Mouse (Mus musculus) heart, embryonic 15.5 days (tissue): ENCODE data around the gene Mff. TPM values are rescaled to one million over a fixed set of nuclear protein-coding genes. Genes with fewer than 3 reads are reported as not detected.

Experiments
- ATAC-seq: fragments of 200-750 bp; cut with Nextera tagmentation; replicated peaks from 2 replicates; pipeline ENCODE4 v1.8.0; 2017; ENCODE audit warnings: low read depth, moderate TSS enrichment; ENCODE audit not compliant: insufficient number of reproducible peaks, insufficient read depth, low FRiP score
- H3K27ac ChIP-seq: fragments of 300-500 bp; sonication (generic); 2 replicates; pipeline ENCODE4 v1.5.1; 2015; ENCODE audit warnings: mild to moderate bottlenecking, inconsistent platforms
- H3K27me3 ChIP-seq: fragments of 300-500 bp; sonication (generic); 2 replicates; pipeline ENCODE4 v1.6.1; 2015; ENCODE audit warnings: inconsistent platforms
- H3K36me3 ChIP-seq: fragments of 300-500 bp; sonication (generic); 2 replicates; pipeline ENCODE4 v1.6.1; 2015; ENCODE audit warnings: mild to moderate bottlenecking, inconsistent platforms
- H3K4me1 ChIP-seq: fragments of 300-500 bp; sonication (generic); replicated peaks from 2 replicates; pipeline ENCODE4 v1.6.1; 2015; ENCODE audit warnings: inconsistent platforms
- H3K4me2 ChIP-seq: fragments of 300-500 bp; sonication (generic); 2 replicates; pipeline ENCODE4 v1.6.1; 2015; ENCODE audit warnings: inconsistent platforms, mild to moderate bottlenecking, moderate library complexity
- H3K4me3 ChIP-seq: fragments of 300-500 bp; sonication (generic); 2 replicates; pipeline ENCODE4 v1.5.1; 2015; ENCODE audit warnings: mild to moderate bottlenecking, inconsistent platforms
- H3K9ac ChIP-seq: fragments of 300-500 bp; sonication (generic); 2 replicates; pipeline ENCODE4 v1.6.1; 2015; ENCODE audit warnings: mild to moderate bottlenecking, inconsistent platforms
- H3K9me3 ChIP-seq: fragments of 300-500 bp; sonication (generic); replicated peaks from 2 replicates; pipeline ENCODE4 v1.6.1; 2016; ENCODE audit warnings: inconsistent platforms
- WGBS: fragments of 180-500 bp; shearing (Covaris S2); methylation state at CpG from one replicate; pipeline ENCODE4 v1.1.7; 2015; ENCODE audit warnings: mixed read lengths; 5-methylcytosine and 5-hydroxymethylcytosine counted together
- polyA plus RNA-seq: library from polyadenylated mRNA; unstranded; fragments of >200 nt; fragmentation: Nextera tagmentation; extraction: Ambion mirVana; gene quantifications from 2 replicates; pipeline ENCODE4 v1.2.1, GENCODE M21; 2015

Gene Mff
- polyA plus RNA-seq, 1 experiment from 2014 or later = 234 TPM

DNA sequence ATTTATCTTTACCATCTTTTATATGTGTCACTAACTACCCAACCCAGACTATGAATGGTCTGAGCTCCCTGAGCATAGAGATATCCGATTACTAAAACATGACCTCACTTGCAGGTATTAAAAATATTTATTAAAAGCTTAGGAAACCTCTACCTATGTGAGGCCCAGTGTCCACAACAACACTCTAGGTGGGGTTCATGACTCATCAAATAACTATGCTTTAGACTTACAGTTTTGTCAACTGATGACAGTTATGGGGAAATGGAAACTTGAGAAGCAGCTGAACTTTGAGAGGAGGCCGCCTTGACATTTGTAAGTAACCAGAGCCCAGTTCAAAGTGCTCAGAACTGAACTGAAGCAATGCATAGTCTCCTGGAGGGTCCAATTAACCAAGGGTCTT, 70.5 kb downstream of the Mff start:
- no peak overlapping the region for H3K4me3 ChIP-seq
- H3K4me1 ChIP-seq = no peaks in the 10 kb centered on the region
- 0 out of 2 replicates have a peak, but pooled peaks have one; percentile 45 for ATAC-seq
- no peaks in the 10 kb centered on the region for H3K36me3 ChIP-seq
- no peak overlapping the region for H3K4me2 ChIP-seq
- 63% methylated on average over 2 of the region's 2 CpGs for WGBS
- H3K27me3 ChIP-seq = no peaks in the 10 kb centered on the region
- H3K9ac ChIP-seq = no peak overlapping the region
- H3K9me3 ChIP-seq = no peaks in the 10 kb centered on the region
- peak overlapping the region; percentile 32 for H3K27ac ChIP-seq

DNA sequence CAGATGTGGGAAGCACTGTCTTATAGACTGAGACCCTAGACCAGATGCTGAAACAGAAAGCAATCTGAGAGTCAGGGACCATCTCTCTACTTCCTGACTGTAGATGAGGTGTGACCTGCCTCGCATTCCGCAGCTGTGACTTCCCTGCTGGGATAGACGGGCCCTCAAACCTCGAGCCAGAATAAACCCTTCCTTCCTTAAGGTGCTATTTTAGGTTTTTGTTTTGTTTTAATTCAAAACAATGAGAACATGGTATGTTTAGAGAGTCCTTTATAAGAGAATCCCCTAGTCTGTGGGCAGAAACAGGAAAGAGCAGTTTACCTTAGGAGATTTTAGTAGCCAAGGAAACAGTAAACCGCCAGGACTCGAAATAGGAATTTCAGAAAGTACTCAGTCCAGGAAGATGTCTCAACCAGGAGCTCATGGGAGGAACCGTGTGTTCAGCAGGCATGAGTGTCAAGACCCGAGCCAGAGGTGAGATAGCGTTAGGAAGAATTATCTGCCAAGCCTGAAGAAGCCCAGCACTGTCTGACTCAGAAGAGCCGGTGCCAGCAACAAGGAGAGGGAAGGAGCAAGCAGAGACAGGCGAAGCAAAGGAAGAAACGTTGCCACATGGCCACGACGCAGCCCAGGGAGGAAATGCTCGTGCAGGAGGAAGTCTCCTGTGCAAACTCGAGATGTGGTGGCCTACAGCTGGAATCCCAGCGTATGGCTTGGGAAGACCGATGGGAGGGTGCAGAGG, 71.2 kb downstream of the Mff start:
- H3K9me3 ChIP-seq = no peaks in the 10 kb centered on the region
- no peak overlapping the region for H3K4me3 ChIP-seq
- H3K36me3 ChIP-seq = no peaks in the 10 kb centered on the region
- H3K4me1 ChIP-seq = no peaks in the 10 kb centered on the region
- WGBS = 43% methylated on average over 18 of the region's 18 CpGs
- no peak for ATAC-seq
- no peak overlapping the region for H3K9ac ChIP-seq
- H3K27me3 ChIP-seq = no peaks in the 10 kb centered on the region
- H3K27ac ChIP-seq = peak overlapping the region; percentile 32
- H3K4me2 ChIP-seq = no peak overlapping the region

DNA sequence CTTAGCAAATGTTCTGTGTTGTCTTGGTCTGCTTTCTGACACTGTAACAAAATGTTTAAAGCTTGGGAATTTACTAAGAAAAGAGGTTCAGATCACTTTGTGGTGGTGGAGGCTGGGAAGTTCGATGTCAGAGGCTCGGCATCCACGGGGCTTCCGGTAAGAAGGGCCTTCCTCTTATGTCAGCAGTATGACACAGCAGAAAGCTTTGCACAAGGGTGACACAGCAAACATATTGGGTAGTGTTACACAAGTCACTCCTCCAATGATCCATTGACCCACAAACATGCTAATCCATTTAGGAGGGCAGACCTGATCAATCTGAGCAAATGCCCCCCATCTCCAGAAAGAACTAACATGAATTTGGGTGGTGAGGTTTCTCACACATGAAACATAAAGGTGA, 72.4 kb downstream of the Mff start:
- no peak for ATAC-seq
- 88% methylated on average over 4 of the region's 4 CpGs for WGBS

DNA sequence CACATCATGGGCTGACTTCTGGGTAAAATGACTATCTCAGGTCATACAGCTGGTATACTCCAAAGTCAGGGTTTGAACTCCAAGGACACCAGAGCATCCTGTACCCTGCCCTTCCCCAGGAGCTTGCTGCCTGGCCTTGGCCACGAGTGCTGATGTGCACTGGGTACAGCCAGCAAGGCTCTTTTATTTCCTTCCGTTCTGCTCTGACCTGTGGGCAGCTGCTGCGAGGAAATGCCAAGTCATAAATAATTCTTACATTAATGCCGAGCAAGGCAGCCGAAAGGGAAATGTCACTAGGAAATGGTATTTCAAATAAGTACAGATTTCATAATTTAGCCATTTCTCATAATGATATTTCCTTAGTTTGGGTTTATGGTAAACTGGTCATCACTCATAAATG, 73.6 kb downstream of the Mff start:
- H3K36me3 ChIP-seq = no peaks in the 10 kb centered on the region
- ATAC-seq = no peak
- 68% methylated on average over 5 of the region's 5 CpGs for WGBS

More for the DNA sequence above, 72.4 kb downstream of the Mff start:
- no peak overlapping the region for H3K4me3 ChIP-seq
- H3K36me3 ChIP-seq = no peaks in the 10 kb centered on the region
- H3K9me3 ChIP-seq = no peaks in the 10 kb centered on the region
- H3K9ac ChIP-seq = no peak overlapping the region
- no peak overlapping the region for H3K27ac ChIP-seq
- no peak overlapping the region for H3K4me2 ChIP-seq
- H3K27me3 ChIP-seq = no peaks in the 10 kb centered on the region
- no peaks in the 10 kb centered on the region for H3K4me1 ChIP-seq

DNA sequence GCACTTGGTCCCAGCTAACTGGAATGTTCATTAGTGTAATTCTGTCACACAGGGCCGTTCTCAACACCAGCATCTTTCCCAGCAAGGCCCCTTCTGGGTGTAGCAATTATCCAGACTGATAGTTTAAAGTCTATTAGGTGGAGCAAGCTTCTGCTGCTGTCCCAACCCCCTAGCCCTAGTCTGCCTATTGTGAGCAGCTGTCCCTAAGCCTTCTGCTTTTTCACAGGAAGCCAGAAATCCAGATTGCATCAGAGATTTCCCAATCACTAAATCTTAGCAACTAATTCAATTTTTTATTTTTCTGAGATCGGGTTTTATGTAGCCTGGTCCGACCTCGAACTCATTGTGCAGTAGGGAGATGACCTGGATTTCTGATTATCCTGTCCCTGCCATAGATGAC, 74.2 kb downstream of the Mff start:
- Histone ChIP-seq H3K9ac (no peak overlapping the region), H3K4me1 (peaks cover under 1% of the 10 kb centered on the region; the same call in 1 of the 2 replicates), H3K27me3 (no peaks in the 10 kb centered on the region), H3K4me2 (no peak overlapping the region), H3K4me3 (no peak overlapping the region), H3K36me3 (no peaks in the 10 kb centered on the region), H3K9me3 (no peaks in the 10 kb centered on the region), H3K27ac (no peak overlapping the region)
- no peak; the same call in 1 of the 2 replicates for ATAC-seq
- 77% methylated on average over 4 of the region's 4 CpGs for WGBS

More for the DNA sequence above, 73.6 kb downstream of the Mff start:
- H3K27me3 ChIP-seq = no peaks in the 10 kb centered on the region
- H3K4me1 ChIP-seq = no peaks in the 10 kb centered on the region
- H3K4me3 ChIP-seq = no peak overlapping the region
- H3K9me3 ChIP-seq = no peaks in the 10 kb centered on the region
- no peak overlapping the region for H3K4me2 ChIP-seq
- H3K27ac ChIP-seq = no peak overlapping the region
- H3K9ac ChIP-seq = no peak overlapping the region

DNA sequence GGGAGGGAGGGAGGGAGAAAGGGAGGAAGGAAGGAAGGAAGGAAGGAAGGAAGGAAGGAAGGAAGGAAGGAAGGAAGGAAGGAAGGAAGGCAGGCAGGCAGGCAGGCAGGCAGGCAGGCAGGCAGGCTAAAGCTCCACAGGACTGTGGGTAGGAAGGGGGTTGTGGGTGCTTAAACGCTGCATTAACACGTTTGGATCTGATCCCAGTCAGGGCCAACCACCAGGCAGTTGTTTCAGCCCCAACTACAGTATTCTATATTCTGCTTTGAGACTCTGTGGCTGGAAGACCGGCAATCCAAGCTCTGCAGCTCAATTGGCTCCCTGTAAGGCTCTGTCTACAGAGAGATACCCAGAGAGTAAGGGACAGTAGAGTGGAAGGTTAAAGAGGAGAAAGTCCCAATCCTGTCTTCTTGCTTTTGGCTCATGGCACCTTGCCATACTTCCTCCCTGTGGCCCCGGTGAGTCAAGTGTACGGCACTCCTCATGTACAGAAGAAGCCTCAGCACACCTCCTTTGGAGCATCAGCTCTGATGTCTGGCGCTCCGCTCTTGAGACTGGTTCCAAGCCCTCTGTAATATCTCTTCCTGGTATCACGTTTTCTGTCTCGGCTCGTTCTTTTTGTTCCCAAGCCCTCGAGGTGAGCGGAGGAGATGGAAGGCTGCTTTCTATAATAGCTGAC, 76.6 kb downstream of the Mff start:
- Histone ChIP-seq H3K27me3 (no peaks in the 10 kb centered on the region), H3K36me3 (no peaks in the 10 kb centered on the region), H3K4me1 (peaks cover 5% of the 10 kb centered on the region; the same call in 1 of the 2 replicates), H3K9me3 (no peaks in the 10 kb centered on the region), H3K27ac (no peak overlapping the region), H3K4me2 (no peak overlapping the region), H3K4me3 (no peak overlapping the region), H3K9ac (no peak overlapping the region)
- 57% methylated on average over 12 of the region's 12 CpGs for WGBS
- ATAC-seq = no peak

Other genes starting within 250 kb of the Mff start
- 0.92 and 0.96 TPM in 2 replicates for gene Col4a4, start 138.0 kb upstream of the Mff start, polyA plus RNA-seq
- gene Col4a3, start 138.0 kb upstream of the Mff start, polyA plus RNA-seq = 0.74 and 0.76 TPM in 2 replicates
- not detected in 2 replicates for gene Tm4sf20, start 43.6 kb downstream of the Mff start, polyA plus RNA-seq
- gene Gm47791, start 46.4 kb downstream of the Mff start, polyA plus RNA-seq = not detected in 2 replicates
- 25.4 and 30.8 TPM in 2 replicates for gene Agfg1, start 114.6 kb downstream of the Mff start, polyA plus RNA-seq
- gene A030005L19Rik, start 188.4 kb downstream of the Mff start, polyA plus RNA-seq = 0.26 TPM in 1 of 2 replicates, not detected in the other
- gene A030014E15Rik, start 200.0 kb downstream of the Mff start, polyA plus RNA-seq = not detected in 2 replicates
- not detected in 2 replicates for gene Gm6217, start 206.5 kb downstream of the Mff start, polyA plus RNA-seq
- gene A030003K21Rik, start 218.5 kb downstream of the Mff start, polyA plus RNA-seq = not detected in 2 replicates
- gene Gm7544, start 231.1 kb downstream of the Mff start, polyA plus RNA-seq = not detected in 2 replicates
- gene Gm47955, start 235.4 kb downstream of the Mff start, polyA plus RNA-seq = not detected in 2 replicates